Mouse (Mus musculus) embryonic facial prominence, embryonic 15.5 days (tissue): ENCODE measurements around the gene Parp9. TPM values are rescaled to one million over a fixed set of nuclear protein-coding genes. Genes with fewer than 3 reads are reported as not detected.
"Not testable (repeated sequence)": the region's sequence is repeated elsewhere in the genome, so short reads cannot be mapped to it uniquely, and the experiment has no call there.

Experiments used
- ATAC-seq: fragments of 200-750 bp; cut with Nextera tagmentation; 2 replicates; pipeline ENCODE4 v1.8.0; 2017; ENCODE audit warnings: low read depth, moderate TSS enrichment; ENCODE audit not compliant: insufficient number of reproducible peaks, low FRiP score, low TSS enrichment
- H3K27ac ChIP-seq: fragments of 300-500 bp; sonication (generic); replicated peaks from 2 replicates; pipeline ENCODE4 v1.5.1; 2015; ENCODE audit warnings: mild to moderate bottlenecking, inconsistent platforms
- H3K27me3 ChIP-seq: fragments of 300-500 bp; sonication (generic); 2 replicates; pipeline ENCODE4 v1.6.1; 2015; ENCODE audit warnings: inconsistent platforms
- H3K36me3 ChIP-seq: fragments of 300-500 bp; sonication (generic); 2 replicates; pipeline ENCODE4 v1.6.1; 2015; ENCODE audit warnings: mild to moderate bottlenecking, inconsistent platforms
- H3K4me1 ChIP-seq: fragments of 300-500 bp; sonication (generic); 2 replicates; pipeline ENCODE4 v1.6.1; 2015; ENCODE audit warnings: inconsistent platforms
- H3K4me2 ChIP-seq: fragments of 300-500 bp; sonication (generic); replicated peaks from 2 replicates; pipeline ENCODE4 v1.6.1; 2015; ENCODE audit warnings: mild to moderate bottlenecking, inconsistent platforms
- H3K4me3 ChIP-seq: fragments of 300-500 bp; sonication (generic); replicated peaks from 2 replicates; pipeline ENCODE4 v1.5.1; 2015; ENCODE audit warnings: mild to moderate bottlenecking, inconsistent platforms
- H3K9ac ChIP-seq: fragments of 300-500 bp; sonication (generic); 2 replicates; pipeline ENCODE4 v1.6.1; 2015; ENCODE audit warnings: inconsistent platforms
- H3K9me3 ChIP-seq: fragments of 300-500 bp; sonication (generic); replicated peaks from 2 replicates; pipeline ENCODE4 v1.6.1; 2016; ENCODE audit warnings: inconsistent platforms
- WGBS: fragments of 180-500 bp; shearing (Covaris S2); methylation state at CpG from one replicate; pipeline ENCODE4 v1.1.7; 2015; 5-methylcytosine and 5-hydroxymethylcytosine counted together
- polyA plus RNA-seq: library from polyadenylated mRNA; unstranded; fragments of >200 nt; fragmentation: Nextera tagmentation; extraction: Ambion mirVana; gene quantifications from 2 replicates; pipeline ENCODE4 v1.2.1, GENCODE M21; 2015

The Parp9 gene
- polyA plus RNA-seq, result 6.9 and 7.3 TPM in 2 replicates

DNA sequence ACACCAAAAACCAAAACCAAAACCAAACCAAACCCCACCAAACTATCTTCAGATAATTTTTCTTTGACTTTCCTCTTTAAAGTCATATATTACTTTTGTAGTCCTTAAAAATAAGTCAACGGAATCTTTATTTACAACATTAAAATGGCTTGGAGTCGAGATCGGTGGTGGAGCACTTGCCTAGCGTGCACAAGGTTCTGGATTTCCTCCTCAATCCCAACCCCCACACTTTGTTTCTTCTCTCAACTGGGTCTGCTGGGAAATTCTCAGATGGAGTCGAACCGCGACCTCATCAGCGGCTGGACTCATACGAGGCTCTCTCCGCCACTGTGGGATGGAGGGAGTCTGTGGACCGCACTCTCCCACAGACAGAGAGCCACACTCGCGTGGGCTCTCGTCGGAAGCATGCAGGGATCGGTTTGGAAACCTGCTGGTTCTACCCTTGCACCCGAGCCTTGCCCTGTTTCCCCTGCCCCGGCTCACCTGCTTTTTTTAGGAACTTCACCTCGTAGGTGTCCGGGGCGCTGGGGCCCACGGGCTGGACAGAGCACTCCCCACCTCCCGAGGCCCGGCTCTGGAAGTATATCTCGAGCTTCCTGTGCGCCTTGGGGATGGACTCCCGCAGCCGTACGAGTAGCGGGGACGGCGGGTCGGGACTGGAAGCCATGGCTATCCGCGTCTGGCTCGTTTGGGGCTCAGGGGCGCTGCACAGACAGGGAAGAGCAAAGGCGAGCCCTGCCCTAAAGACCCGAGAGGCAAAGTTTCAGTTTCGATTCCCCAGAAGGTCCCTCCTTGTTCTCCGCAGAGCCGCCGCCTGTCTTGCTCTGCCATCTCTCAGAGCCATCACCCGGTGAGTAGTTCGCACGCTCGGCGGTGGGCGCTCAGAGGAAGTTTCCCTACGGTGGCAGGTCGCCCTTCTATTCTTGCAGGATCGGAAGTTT, at the start of gene Parp9, which contains the start of gene Dtx3l:
TSS of gene Parp9 (plus strand) at position 260 of the 941 bp plus-strand sequence.
TSS of gene Dtx3l (minus strand) at position 941 of the 941 bp plus-strand sequence.
- Histone ChIP-seq H3K4me3 (peak within 1 kb of the TSS; percentile 69), H3K27me3 (no peaks in the 10 kb centered on the region), H3K9me3 (no peaks in the 10 kb centered on the region), H3K4me2 (peak within 1 kb of the TSS; percentile 82), H3K4me1 (0 out of 2 replicates have a peak, but pooled peaks cover 7% of the 10 kb centered on the region), H3K27ac (peak within 1 kb of the TSS; percentile 58), H3K36me3 (no peaks in the 10 kb centered on the region), H3K9ac (peak within 1 kb of the TSS; percentile 41)
- WGBS, result 2% methylated on average over 52 of the region's 52 CpGs
- peak; percentile 56; the same call in 1 of the 2 replicates for ATAC-seq

DNA sequence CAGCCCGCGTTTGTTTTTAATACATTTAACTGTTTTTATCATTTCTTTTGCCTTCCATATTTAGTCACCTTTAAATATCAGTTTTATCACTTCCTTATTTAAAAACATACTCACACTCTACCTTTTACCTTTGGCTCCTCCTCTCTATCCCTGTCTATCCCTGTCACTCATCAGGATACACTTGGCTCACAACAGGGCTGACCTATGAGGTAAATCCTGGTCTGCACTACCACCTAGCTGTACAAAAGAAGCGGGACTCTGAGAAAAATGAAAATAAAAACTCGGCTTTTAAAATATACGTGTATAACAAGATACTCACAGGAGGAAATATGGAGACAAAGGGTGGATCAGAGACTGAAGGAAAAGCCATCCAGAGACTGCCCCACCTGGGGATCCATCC, 49.4 kb upstream of the Parp9 start:
- Histone ChIP-seq H3K9ac (no peak overlapping the region), H3K36me3 (no peaks in the 10 kb centered on the region), H3K27ac (no peak overlapping the region), H3K4me2 (no peak overlapping the region), H3K4me1 (no peaks in the 10 kb centered on the region), H3K27me3 (no peaks in the 10 kb centered on the region), H3K4me3 (no peak overlapping the region), H3K9me3 (no peaks in the 10 kb centered on the region)
- no peak for ATAC-seq
- WGBS, result 89% methylated on average over 5 of the region's 5 CpGs

DNA sequence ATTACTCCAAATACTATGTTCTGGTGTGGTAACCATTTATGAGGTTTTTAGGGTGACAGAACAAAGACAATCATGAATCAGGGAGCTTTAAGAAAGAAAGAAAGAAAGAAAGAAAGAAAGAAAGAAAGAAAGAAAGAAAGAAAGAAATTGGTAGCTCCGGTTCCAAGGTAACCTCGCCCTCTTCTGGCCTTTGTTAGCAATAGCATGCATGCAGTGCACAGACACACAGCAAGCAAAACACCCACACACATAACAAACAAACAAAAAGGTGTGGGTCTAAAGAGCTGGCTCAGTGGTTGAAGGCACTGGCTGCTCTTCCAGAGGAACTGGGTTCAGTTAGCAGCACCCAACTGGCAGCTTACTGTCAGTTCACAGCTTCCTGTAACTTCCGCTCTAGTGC, 47.6 kb upstream of the Parp9 start:
- WGBS, result 72% methylated on average over 3 of the region's 3 CpGs
- Histone ChIP-seq H3K27ac (no peak overlapping the region), H3K27me3 (no peaks in the 10 kb centered on the region), H3K4me2 (no peak overlapping the region), H3K36me3 (no peaks in the 10 kb centered on the region), H3K9ac (no peak overlapping the region), H3K9me3 (no peaks in the 10 kb centered on the region), H3K4me3 (no peak overlapping the region), H3K4me1 (no peaks in the 10 kb centered on the region)
- ATAC-seq, result no peak

DNA sequence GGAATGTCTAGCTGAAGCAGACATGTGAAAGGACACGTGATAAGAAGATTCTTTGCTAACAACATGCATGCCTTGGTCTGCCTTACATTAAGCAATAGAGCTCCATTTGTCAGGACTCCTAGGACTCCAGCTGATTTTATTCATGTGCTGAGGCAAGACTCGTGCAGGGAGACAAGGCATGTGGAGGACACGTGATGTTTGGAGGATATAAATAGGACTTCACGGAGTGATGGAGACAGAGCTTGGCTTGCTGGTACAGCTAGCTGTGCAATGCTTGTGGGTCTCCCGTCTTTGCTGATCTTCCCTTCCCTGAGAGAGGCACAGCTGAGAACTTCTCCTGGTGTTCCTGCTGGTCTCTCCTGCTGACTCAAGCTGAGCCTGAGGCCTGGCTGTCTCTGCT, 46.7 kb upstream of the Parp9 start:
- not testable (repeated sequence) for H3K4me2 ChIP-seq, H3K4me3 ChIP-seq, H3K9me3 ChIP-seq, H3K27ac ChIP-seq, H3K9ac ChIP-seq, H3K27me3 ChIP-seq, ATAC-seq, H3K4me1 ChIP-seq, H3K36me3 ChIP-seq
- 64% methylated on average over 5 of the region's 5 CpGs for WGBS

GRCm38 (mm10) chr16:35894997-35895396, 43.3 kb upstream of the Parp9 start:
- no peaks in the 10 kb centered on the region for H3K4me1 ChIP-seq
- H3K4me3 ChIP-seq, result no peak overlapping the region
- no peak overlapping the region for H3K9ac ChIP-seq
- WGBS, result 72% methylated on average over 6 of the region's 6 CpGs
- no peak overlapping the region for H3K27ac ChIP-seq
- ATAC-seq, result no peak
- H3K36me3 ChIP-seq, result no peaks in the 10 kb centered on the region
- H3K4me2 ChIP-seq, result no peak overlapping the region
- H3K9me3 ChIP-seq, result no peaks in the 10 kb centered on the region
- H3K27me3 ChIP-seq, result no peaks in the 10 kb centered on the region

GRCm38 (mm10) chr16:35900541-35900940, 37.7 kb upstream of the Parp9 start:
- H3K27me3 ChIP-seq, result no peaks in the 10 kb centered on the region
- no peaks in the 10 kb centered on the region for H3K4me1 ChIP-seq
- H3K36me3 ChIP-seq, result no peaks in the 10 kb centered on the region
- 90% methylated on average over 3 of the region's 3 CpGs for WGBS
- no peaks in the 10 kb centered on the region for H3K9me3 ChIP-seq
- H3K27ac ChIP-seq, result no peak overlapping the region
- no peak overlapping the region for H3K4me3 ChIP-seq
- no peak overlapping the region for H3K4me2 ChIP-seq
- no peak for ATAC-seq
- no peak overlapping the region for H3K9ac ChIP-seq

DNA sequence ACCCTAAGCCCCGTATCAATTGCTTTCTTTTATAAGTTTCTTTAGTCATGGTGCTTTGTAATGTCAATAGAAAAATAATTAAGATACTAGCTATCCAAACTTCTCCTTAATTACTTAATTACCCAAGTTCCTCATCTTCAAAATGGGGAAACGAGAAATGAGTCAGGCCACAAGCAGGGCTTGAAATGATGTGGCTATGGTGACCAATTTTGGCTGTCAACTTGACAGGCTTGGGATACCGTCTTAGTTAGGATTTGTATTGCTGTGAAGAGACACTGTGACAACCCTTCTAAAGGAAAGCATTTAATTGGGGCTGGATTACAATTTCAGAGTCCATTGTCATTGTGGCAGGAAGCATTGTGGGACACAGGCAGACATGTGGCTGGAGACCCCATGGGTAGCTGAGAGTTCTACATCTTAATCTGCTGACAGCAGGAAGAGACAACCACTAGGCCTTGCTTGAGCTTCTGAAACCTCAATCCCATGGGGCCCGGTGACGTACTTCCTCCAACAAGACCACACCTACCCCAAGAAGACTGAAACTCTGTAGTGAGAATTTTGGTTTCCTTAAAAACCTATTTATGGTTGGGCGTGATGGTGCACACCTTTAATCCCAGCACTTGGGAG, 35.1 kb upstream of the Parp9 start:
- no peaks in the 10 kb centered on the region for H3K27me3 ChIP-seq
- H3K27ac ChIP-seq, result no peak overlapping the region
- 86% methylated on average over 6 of the region's 6 CpGs for WGBS
- H3K4me2 ChIP-seq, result no peak overlapping the region
- H3K4me1 ChIP-seq, result no peaks in the 10 kb centered on the region
- no peak for ATAC-seq
- no peaks in the 10 kb centered on the region for H3K36me3 ChIP-seq
- H3K4me3 ChIP-seq, result no peak overlapping the region
- no peak overlapping the region for H3K9ac ChIP-seq
- H3K9me3 ChIP-seq, result no peaks in the 10 kb centered on the region

DNA sequence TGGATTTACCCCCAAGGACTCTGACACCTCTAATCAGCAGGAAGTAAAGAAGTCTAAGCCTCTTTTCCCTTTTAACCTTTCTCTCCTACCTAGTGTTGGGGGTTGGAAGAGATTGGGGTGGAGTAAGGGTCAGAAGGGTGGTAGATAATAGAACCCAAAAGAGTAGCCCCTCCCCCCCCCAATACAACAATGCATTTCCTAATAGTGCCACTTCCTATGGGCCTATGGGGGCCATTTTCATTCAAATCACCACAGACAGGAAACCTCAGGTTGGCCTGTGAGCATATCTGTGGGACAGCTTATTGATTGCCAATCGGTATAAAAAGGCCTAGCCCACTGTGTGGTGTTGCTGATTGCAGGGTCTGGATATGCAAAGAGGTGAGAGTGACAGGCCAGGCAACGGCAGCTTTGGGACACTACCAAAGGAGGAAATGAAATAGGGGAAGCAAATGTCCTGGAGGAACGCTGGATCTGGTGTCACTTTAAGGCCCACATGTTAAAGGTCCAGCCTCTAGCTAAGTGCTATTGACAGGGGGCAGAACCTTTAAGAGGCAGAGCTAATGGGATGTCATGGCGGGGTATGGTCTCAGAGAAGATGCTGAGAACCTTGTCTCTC, 34.0 kb upstream of the Parp9 start:
- Histone ChIP-seq H3K4me3 (no peak overlapping the region), H3K36me3 (no peaks in the 10 kb centered on the region), H3K4me2 (no peak overlapping the region), H3K27ac (no peak overlapping the region), H3K9ac (no peak overlapping the region), H3K9me3 (no peaks in the 10 kb centered on the region), H3K27me3 (no peaks in the 10 kb centered on the region), H3K4me1 (no peaks in the 10 kb centered on the region)
- no peak for ATAC-seq
- 69% methylated on average over 4 of the region's 4 CpGs for WGBS

GRCm38 (mm10) chr16:35905355-35905754, 32.9 kb upstream of the Parp9 start:
- ATAC-seq, result no peak
- H3K27me3 ChIP-seq, result no peaks in the 10 kb centered on the region
- no peak overlapping the region for H3K27ac ChIP-seq
- 64% methylated on average over 3 of the region's 3 CpGs for WGBS
- no peaks in the 10 kb centered on the region for H3K9me3 ChIP-seq
- no peaks in the 10 kb centered on the region for H3K36me3 ChIP-seq
- no peak overlapping the region for H3K9ac ChIP-seq
- no peaks in the 10 kb centered on the region for H3K4me1 ChIP-seq
- no peak overlapping the region for H3K4me3 ChIP-seq
- H3K4me2 ChIP-seq, result no peak overlapping the region

- H3K9ac ChIP-seq, result no peak overlapping the region
- 72% methylated on average over 6 of the region's 6 CpGs for WGBS
- H3K4me1 ChIP-seq, result no peaks in the 10 kb centered on the region
- no peak overlapping the region for H3K27ac ChIP-seq
- H3K9me3 ChIP-seq, result no peaks in the 10 kb centered on the region
- ATAC-seq, result no peak
- no peak overlapping the region for H3K4me3 ChIP-seq
- no peaks in the 10 kb centered on the region for H3K36me3 ChIP-seq
- no peak overlapping the region for H3K4me2 ChIP-seq
- H3K27me3 ChIP-seq, result no peaks in the 10 kb centered on the region
These were observed 32.3 kb upstream of the Parp9 start for GRCm38 (mm10) chr16:35905819-35906485.

GRCm38 (mm10) chr16:35906887-35907286, 31.4 kb upstream of the Parp9 start:
- Histone ChIP-seq H3K36me3 (no peaks in the 10 kb centered on the region), H3K4me1 (no peaks in the 10 kb centered on the region), H3K9me3 (no peaks in the 10 kb centered on the region), H3K4me2 (no peak overlapping the region), H3K27ac (no peak overlapping the region), H3K27me3 (no peaks in the 10 kb centered on the region), H3K4me3 (no peak overlapping the region), H3K9ac (no peak overlapping the region)
- WGBS, result 67% methylated on average over 7 of the region's 7 CpGs
- ATAC-seq, result no peak
